Mouse (Mus musculus) regulatory T cell (primary cell): ENCODE results near the gene Filip1.

ENCODE experiments used
- in situ Hi-C: fragments of 300-600 bp; cut with MboI, MseI; formaldehyde crosslinking; loops from one replicate; pipeline ENCODE4 v1.15.1; 2025; ENCODE audit warnings: high pct_unique_total_duplicates

Gene Filip1

DNA sequence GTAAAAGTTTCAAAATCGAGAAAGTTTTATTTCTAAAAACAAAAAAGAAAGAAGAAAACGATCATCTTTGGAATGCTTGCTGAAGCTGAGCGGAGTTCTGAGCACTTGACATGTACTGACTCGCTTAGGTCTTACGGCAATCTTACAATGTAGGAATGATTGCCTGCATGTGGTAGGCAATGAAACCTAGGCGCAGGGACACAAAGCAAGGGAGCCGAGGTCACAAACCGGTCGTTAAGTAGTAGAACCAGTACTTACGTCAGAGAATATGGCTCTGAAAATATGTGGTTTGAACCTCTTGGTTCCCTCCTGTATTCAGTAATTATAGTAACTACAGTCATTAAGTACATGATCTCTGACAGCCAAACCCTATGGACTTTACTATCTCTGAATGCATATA, 29.4 kb downstream of the Filip1 start:
- in situ Hi-C loops = no loop called here

DNA sequence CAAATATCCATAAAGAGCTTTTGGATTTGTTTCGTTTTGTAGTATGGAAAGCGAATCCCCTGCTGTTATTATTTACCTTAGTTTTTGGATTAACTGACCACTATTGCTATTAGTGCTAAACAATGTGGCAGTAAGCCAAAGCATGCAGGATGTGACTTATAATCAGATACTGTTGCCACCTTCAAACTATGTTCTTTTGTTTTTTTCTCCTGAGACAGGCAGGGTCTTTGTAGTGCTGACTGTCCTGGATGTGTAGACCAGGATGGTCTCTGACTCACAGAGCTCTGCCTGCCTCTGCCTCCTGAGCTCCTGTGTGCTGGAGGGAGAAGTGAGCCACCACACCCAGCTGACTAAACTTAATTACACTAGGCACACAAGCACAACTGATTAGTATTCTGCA, 33.4 kb downstream of the Filip1 start:
- in situ Hi-C loops = no loop called here

DNA sequence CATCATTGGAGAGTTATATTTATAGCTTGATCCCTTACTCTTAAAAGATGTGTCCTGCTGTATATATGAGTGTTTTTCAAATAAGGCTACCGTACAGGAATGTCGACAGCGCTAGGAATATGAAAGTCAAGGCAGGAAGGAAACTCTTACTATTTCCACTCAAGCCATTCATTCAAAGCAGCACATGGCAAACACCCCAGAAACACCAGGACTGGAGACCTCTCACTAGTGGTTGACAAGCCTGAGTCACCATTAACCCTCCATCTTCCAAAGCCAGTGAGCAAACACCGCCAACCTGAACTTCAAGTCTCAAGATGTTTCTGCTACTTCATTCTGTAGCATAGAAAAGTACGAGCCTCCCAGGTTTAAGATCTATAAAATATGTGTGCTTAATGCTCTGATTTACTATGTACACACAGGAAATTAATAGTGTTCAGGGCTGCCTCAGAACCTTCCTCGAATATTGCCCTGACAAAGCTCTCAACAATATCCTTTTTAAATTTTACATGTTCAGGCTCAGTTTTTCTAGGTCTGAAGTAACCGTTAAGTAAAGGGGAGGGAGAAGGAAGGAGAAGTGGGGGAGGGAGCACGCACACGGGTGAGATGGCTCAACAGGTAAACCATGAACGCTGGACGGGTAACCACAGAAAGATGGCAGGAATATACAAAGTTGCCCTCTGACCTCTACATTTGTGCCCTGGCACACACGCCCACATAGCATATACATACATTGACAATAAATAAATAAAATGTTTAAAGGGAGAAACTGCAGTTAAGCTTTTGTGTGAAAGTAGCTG, 34.2 kb downstream of the Filip1 start:
- in situ Hi-C loops = no loop called here

DNA sequence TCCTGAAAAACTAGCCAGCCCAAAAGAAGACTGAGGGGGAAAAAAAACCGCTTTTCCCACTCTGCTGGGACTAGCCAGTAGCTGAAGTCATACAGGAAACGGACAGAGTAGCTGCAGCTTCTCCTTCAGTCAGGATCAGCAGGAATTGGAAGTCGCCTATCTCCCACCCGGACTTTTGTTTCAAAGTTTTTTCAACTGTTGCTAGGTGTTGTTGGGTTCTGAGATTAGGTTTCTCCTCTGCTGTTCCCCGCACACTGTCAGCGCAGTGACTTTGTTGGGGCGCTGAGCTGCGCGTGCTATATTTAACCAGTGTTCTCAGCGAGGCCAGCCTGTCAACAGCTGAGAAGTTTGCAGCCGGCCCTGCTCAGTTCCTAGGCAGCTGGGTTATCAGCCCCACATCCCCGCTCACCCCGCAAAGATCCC, 35.1 kb downstream of the Filip1 start:
- in situ Hi-C loops = no loop called here

DNA sequence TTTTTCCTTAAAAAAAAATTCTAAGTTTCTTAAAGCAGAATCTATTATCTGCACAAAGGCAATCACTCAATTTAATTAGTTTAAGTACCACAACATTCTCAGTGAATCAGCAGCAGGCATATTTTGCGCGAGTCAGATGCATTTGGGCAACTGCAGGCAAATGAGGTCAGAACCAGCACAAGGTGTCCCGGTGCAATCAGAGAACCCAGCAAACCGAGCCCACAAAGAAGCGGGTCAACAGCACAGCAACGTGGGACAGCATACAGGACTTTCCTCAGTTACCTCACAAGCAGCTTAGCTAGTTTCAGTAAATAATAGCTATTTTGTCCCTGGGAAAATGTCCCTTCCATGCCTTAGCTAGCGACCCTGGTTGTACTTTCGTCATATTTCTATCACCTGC, 35.9 kb downstream of the Filip1 start:
- in situ Hi-C loops = no loop called here

DNA sequence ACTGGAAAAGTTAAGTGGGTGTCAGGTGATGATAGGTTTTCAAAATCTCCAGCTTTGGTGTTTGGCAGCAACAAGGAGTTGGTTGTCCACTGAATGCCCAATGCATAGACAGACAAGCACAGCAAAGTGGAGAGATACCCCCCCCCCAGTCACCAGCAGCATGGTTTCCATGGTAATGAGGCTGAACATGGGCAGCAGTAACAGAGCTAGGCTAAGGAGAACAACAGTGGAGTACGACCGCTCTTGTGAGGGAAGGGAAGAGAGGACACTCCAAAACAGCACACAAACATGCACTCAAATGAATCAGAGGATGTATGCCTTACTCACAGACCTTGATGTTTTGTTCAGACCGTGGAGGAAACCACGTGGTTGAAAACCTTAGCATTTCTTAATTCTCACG, 37.5 kb downstream of the Filip1 start:
- in situ Hi-C loops = no loop called here

DNA sequence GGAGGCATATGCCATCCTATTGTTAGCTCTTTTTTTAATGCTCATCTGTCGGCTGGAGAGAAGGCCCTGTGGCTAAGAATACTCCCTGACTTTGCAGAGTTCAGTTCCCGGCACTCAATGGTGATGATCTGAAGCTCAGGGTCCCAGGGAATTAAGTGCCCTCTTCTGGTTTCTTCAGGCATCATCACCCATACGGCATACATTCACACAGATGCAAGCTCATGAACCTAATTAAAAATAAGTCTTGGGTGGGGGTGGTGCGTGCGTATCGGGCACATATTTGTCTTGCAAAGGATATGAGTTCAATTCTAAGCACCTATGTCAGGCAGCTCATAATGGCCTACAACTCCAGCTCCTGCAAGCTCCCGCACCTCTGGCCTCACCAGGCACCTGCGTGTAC, 39.1 kb downstream of the Filip1 start:
- in situ Hi-C loops = no loop called here

DNA sequence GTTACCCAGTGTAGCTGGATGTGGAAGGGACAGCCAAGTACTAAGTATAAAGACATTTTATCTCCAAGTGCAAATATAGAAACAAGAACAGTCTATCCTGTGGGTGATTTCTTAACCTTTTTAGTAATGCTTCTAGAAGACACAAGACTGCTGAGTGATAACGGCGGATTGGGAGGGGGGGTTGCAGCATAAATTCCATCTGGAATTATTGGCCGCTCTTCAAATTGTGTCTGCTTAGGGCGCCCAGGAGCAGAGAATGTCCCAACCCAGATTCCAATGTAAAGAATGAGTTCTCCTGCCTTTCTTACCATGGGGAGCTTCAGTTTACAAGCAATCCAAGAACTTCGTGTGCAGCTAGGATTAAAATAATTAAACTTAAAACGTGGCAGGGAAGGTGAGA, 39.9 kb downstream of the Filip1 start:
- in situ Hi-C loops = no loop called here

DNA sequence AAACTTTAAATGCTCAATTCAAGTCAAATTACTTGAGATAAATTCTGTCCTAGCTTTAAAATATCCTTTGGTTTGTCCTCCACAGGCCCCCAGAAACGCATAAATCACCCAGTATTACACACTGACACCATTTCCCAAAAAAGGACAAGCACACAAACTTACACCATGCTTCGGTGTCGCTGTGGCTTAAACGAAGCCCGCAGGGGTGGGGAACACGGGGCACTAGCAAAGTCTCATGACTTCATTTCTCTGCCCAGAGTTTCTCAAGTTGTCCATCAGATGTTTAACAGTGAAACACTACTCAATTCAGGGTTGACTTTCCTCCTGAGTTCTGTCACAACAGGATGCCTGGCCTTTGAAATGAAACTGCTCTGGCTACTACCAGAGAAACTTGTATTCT, 41.0 kb downstream of the Filip1 start:
- in situ Hi-C loops = no loop called here

DNA sequence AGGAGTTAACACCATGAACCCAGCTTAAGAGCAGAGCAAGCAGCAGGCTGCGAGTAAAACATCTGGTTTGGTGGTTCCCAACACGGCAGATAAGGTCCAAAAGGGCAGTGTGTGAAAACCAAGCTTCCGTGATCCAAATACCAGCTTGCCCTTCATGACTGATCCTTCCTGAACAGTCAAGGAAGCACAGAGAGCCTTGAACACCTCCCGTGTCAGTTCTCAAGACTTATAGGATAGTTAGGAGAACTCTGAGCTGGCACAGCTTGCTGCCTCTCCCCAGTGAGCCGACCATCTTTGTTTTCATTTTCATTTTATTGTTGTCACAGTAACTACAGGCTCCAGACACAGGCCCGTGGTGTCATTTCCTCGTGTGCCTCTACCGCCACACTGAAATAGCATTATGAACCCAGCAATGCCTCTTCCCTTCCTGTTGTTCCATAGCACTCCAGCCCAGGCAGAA, 42.0 kb downstream of the Filip1 start:
- in situ Hi-C loops = no loop called here

DNA sequence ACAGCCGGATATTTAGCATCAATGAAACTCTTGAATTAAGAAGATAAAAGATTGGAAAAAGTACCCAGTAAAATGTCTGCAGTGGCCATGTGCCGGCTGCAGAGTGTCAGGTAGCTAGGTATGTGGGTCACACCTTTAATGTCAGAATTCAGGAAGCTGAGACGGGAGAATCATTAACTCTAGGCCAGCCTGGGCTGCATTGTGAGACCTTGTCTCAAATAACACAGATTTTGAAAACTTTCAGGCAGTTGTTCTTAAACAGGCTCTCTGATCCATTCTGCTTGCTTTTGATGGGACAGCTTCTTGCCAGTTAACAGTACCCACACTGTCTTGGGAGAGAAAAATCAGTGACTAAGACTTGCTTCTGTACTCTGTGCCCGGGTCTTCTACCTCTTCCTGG, 43.1 kb downstream of the Filip1 start:
- in situ Hi-C loops = no loop called here

DNA sequence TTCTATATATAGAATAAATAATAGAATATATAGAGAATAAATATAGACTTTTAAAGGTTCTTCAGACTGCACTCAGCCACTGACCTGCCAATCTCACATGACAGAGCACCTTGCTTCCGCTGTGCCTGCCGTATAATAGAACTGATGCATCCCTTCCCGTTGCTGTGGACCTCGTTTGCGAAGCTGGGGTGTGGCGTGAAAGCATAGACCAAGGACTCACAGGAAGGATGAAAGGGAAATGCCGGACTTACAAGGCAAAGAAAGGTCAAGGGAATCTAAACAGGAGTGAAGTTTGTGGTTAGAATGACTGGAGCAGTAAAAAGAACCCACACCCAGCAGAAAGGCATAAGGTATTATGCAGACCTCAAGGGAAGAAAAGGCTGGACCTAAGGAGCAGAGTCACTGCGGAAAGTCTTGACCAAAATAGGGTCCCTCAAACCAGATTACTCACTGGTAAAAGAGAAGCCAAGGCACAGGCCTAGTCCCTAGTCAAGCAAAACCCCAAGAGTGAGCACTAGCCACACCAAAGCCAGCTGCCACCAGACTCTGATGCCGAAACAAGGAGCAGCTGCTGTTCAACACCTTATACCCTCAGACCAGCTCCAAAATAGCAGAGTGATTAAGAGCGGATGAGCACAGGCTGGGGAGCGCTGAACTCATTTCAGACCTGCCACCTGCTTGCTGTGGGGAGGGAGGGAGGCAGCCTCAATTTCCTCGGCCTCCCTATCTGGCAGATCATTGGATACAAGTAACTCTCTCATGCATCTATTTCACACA, 45.8 kb downstream of the Filip1 start:
- in situ Hi-C loops = no loop called here

DNA sequence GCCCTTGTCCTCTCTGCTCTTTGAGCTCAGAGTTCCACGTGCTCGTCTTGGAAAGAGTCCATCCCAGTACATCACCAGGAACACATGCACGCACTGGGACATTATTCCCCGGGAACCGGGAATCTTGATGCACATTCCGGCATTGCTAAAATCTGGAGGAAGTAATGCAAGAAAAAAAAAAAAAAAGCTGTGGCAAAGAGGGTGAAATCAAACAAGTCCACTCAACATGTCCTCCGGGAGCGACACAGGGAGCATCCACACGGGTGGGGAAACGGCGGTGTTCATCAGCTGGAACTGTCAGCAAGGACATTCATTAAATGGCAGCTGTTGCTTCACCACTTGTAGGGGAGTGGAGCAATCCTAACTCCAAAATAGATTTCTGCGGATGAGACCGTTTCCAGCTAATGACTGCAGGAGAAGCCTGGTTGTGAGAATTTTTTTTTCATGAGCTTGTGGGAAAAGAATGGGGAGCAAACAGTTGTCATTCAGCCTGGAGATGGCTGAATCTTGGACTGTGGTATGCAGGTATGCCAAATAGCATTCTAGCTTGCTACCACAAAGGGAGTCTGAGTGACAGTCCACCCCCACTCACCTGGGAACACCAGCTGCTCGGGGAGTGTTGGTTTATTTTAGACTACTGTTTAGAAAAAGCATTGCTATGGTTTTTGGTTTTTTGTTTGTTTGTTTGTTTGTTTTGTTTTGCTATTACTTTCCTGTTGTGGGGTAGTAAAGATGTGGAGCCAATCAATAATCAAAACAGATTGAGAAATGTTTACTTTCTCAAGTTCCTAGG, 46.9 kb downstream of the Filip1 start:
- in situ Hi-C loops = no loop called here

DNA sequence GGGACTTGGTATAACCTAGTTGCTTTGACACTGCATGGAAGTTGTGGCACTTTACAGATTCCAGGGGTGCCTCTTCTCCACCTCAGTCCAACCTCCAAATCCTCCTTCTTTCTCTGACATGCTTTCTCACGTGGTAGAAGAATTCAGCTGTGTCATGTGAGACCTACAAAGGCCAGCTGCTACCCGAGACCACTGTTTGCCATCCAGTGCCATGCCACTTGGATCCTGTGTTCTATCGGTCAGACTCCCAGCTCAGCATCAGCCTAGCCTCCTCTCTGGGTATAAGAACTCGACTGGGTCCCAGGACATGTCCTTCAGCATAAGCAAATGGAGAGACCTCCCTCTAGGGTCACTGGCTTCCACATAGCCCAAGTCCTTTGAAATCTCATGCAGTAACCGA, 47.6 kb downstream of the Filip1 start:
- in situ Hi-C loops = no loop called here

DNA sequence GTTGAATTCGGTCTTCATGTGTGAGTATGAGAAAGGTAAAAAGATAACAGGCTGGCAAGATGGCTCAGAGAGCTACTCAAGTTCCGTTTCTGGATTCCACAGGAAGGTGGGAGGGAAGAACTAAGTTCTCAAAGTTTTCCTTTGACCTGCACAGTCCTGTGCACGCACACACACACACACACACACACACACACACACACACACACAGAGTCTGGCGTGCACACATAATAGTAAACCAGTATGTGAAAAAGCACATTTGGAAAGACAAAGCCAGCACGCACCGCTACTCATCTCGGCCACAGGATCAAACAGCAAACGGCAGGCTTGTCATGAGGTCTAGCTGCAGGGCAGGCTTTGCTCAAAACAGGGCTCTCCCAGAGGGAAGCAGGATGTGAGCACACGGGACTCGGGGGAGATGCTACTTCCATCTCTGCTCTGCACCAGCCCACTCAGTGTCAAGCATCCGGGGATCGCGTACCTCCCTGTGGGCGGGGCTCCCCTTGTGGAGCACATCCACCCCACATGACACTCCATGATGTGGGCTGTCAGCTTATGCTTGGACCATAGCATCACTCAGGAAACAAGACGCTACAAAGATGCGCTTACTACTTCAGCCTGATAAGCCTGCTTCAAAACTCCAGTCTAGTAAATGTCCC, 50.9 kb downstream of the Filip1 start:
- in situ Hi-C loops = no loop called here

DNA sequence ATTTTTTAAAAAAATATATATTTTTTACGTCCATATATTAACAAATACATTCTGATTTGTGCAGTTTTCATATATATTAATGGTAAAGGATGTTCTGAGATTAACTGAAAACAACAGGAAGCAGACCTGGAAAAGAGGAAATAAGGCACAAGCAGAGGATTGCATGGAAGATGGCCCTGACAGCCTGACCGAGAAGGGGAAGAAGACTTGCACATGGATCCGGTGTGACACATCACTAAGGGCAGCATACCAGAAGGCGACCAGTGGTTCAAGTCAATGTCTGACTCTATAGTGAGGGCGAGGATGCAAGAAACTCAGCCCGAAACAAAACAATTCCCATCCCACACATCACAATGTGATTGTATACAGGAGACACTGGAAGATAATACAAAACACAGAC, 52.2 kb downstream of the Filip1 start:
- in situ Hi-C loops = no loop called here

DNA sequence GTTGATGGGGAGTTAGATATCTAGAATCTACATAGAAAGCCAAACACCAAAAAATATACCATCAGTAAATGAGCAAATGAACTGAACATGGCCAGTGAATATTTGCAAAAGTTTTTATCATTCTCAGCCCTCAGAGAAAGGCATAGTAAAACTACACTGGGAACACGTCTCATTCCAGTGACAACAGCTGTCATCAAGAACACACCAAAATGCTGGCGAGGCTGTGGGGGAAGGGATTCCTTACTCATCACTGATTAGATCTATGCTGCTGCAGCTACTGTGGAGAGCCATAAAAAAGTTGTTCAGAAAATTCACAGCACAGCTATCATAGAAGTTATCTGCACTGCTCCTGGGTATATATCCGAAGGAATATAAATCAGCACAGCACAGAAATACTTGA, 54.3 kb downstream of the Filip1 start:
- in situ Hi-C loops = no loop called here

DNA sequence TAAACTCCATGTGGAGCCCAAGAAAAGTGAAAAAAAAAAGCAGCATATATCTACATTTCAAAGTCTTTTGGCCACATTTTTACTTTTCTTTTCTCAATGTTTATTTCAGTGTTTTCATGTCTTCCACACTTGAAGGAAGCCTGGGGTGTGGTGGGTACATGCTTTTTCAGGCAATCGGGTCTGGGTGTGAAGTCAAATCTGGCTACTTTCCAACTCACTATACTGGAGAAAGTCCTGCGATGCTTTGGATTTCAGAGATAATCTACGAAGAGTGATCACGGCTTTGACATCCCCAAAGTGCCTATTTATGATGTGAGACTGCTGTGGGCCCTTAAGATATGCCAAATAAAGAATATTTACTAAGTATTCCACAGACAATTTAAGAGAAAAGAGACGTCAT, 57.7 kb downstream of the Filip1 start:
- in situ Hi-C loops = no loop called here

DNA sequence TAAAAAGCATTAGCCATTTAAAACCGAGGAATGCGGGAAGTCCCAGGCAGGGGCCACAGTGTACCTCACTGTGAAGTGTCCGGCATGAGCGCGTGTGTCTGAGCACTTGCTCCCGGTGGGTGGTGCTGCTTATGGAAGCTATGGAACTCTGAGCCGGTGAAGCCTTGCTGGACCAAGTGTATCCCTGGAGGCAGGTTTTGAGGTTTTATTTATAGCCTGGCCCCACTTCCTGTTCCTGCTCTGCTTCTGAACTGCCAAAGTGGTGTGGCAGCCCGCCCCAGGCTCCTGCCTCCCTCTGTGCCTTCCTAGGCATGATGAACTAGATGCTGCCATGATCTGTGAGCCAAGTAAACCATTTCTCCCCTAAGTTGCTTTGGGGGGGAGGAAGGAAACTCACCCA, 60.7 kb downstream of the Filip1 start:
- in situ Hi-C loops = no loop called here

DNA sequence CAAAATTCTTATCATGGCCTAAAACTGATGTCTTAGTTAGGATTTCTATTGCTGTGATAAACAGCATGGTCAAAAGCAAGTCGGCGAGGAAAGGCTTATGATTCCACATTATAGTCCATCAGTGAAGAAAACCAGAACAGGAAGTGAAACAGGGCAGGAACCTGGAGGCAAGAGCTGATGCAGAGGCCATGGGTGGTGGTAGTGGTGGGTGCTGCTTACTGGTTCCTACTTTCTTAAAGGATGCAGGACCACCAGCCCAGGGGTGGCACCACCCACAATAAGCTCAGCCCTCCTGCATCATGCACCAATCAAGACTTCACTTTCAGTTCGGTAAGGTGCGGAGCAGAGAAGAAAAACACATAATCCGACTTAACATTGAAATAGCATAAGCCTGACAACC, 61.3 kb downstream of the Filip1 start:
- in situ Hi-C loops = no loop called here

DNA sequence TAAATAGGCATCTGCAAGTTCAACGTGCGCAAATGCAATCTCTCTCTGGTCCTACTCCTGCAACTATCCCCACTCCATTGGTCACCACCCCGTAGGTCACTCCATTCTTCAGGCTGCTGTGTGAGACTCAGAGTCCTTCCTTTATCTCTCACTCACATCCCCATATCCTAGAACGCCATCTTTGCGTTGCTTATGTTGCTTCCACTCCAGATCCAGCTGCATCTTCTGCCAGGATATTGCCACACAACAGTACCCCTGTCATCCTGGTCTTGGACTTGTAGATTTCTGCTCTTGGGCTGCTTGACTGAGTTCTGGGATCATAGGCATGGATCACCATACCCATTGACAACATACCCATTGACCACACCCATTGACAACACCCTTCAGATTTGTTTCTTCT, 62.0 kb downstream of the Filip1 start:
- in situ Hi-C loops = no loop called here

DNA sequence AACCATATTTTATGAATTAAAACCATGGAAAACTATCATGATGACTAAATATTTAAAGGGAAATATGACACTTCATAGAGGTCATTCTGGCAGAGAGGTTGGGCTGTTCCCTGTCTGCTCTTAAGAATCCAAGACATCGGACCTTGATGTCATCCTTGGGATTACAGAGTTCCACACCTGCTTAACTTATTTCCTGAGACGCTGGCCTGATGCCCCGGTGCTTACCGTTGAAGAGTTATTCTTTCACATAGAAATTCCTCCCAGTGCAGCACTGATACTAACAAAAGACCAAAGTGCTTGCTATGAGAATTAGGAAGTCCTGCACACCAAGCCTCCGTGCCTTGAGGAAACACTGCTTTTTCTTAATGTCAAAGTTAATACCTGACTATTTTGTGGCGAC, 62.6 kb downstream of the Filip1 start:
- in situ Hi-C loops = no loop called here
